Mouse (Mus musculus): Measurements from ENCODE around the gene Tubb4b. TPM values are rescaled to one million over a fixed set of nuclear protein-coding genes. Genes with fewer than 3 reads are reported as not detected.

The Tubb4b gene
- polyA plus RNA-seq (2015; fragmentation: Nextera tagmentation; extraction: Ambion mirVana): 627 and 671 TPM in 2 replicates

- H3K27me3 ChIP-seq (ENCODE audit: insufficient read depth, low read length): no peaks in the 10 kb centered on the region
- H3K36me3 ChIP-seq (ENCODE audit: insufficient read depth, low read length): peaks cover 14% of the 10 kb centered on the region
- peak within 1 kb of the TSS; percentile 90 for H3K9ac ChIP-seq (replicated peaks; ENCODE audit: low read length)
- no peaks in the 10 kb centered on the region for H3K9me3 ChIP-seq (ENCODE audit: low read length)
- ATAC-seq (ENCODE audit: low FRiP score, low TSS enrichment): no peak
- under 1% methylated on average over 17 of the region's 17 CpGs for WGBS
- peak within 1 kb of the TSS; percentile 85 for H3K4me3 ChIP-seq (ENCODE audit: low read length)
- peak within 1 kb of the TSS; percentile 99 for H3K27ac ChIP-seq (ENCODE audit: low read length)
- peaks cover 28% of the 10 kb centered on the region for H3K4me1 ChIP-seq (ENCODE audit: insufficient read depth, low read length)
- peak within 1 kb of the TSS; percentile 78 for H3K4me2 ChIP-seq (replicated peaks; ENCODE audit: low read depth, low read length)
These were observed at the start of gene Tubb4b for GRCm38 (mm10) chr2:25224492-25224765. TSS of gene Tubb4b (minus strand) at chr2:25224702.

GRCm38 (mm10) chr2:25273010-25273409 lies 48.5 kb upstream of the Tubb4b start:
- H3K36me3 ChIP-seq (ENCODE audit: insufficient read depth, low read length): peaks cover 65% of the 10 kb centered on the region
- no peak overlapping the region; the same call in 1 of the 2 replicates for H3K27ac ChIP-seq (ENCODE audit: low read length)
- peaks cover 23% of the 10 kb centered on the region for H3K4me1 ChIP-seq (ENCODE audit: insufficient read depth, low read length)
- no peaks in the 10 kb centered on the region for H3K27me3 ChIP-seq (ENCODE audit: insufficient read depth, low read length)
- 32% methylated on average over 16 of the region's 16 CpGs for WGBS
- ATAC-seq (ENCODE audit: low FRiP score, low TSS enrichment): no peak
- H3K4me2 ChIP-seq (replicated peaks; ENCODE audit: low read depth, low read length): peak overlapping the region; percentile 97
- H3K9ac ChIP-seq (replicated peaks; ENCODE audit: low read length): peak overlapping the region; percentile 92
- no peaks in the 10 kb centered on the region for H3K9me3 ChIP-seq (ENCODE audit: low read length)
- peak overlapping the region; percentile 78 for H3K4me3 ChIP-seq (ENCODE audit: low read length)

- Histone ChIP-seq H3K9me3 (ENCODE audit: low read length) (no peaks in the 10 kb centered on the region), H3K4me1 (ENCODE audit: insufficient read depth, low read length) (peaks cover 23% of the 10 kb centered on the region), H3K27ac (ENCODE audit: low read length) (peak overlapping the region; percentile 64), H3K4me3 (ENCODE audit: low read length) (peak overlapping the region; percentile 78), H3K36me3 (ENCODE audit: insufficient read depth, low read length) (peaks cover 60% of the 10 kb centered on the region), H3K9ac (replicated peaks; ENCODE audit: low read length) (peak overlapping the region; percentile 92), H3K4me2 (replicated peaks; ENCODE audit: low read depth, low read length) (peak overlapping the region; percentile 97), H3K27me3 (ENCODE audit: insufficient read depth, low read length) (no peaks in the 10 kb centered on the region)
- WGBS: under 1% methylated on average over 29 of the region's 29 CpGs
- ATAC-seq (ENCODE audit: low FRiP score, low TSS enrichment): peak; percentile 79
These were observed 48.0 kb upstream of the Tubb4b start for GRCm38 (mm10) chr2:25272515-25272914.

- peak; percentile 96 for ATAC-seq (ENCODE audit: low FRiP score, low TSS enrichment)
- peak within 1 kb of the TSS; percentile 92 for H3K9ac ChIP-seq (replicated peaks; ENCODE audit: low read length)
- H3K4me3 ChIP-seq (ENCODE audit: low read length): peak within 1 kb of the TSS; percentile 78
- H3K4me1 ChIP-seq (ENCODE audit: insufficient read depth, low read length): peaks cover 27% of the 10 kb centered on the region
- WGBS: under 1% methylated on average over 47 of the region's 55 CpGs
- no peaks in the 10 kb centered on the region for H3K9me3 ChIP-seq (ENCODE audit: low read length)
- H3K27me3 ChIP-seq (ENCODE audit: insufficient read depth, low read length): no peaks in the 10 kb centered on the region
- peak within 1 kb of the TSS; percentile 97 for H3K4me2 ChIP-seq (replicated peaks; ENCODE audit: low read depth, low read length)
- H3K36me3 ChIP-seq (ENCODE audit: insufficient read depth, low read length): peaks cover 55% of the 10 kb centered on the region
- H3K27ac ChIP-seq (ENCODE audit: low read length): peak within 1 kb of the TSS; percentile 84
These were observed 47.5 kb upstream of the Tubb4b start, which contains the start of the genes Ssna1 and Anapc2 for GRCm38 (mm10) chr2:25271827-25272511. TSS of gene Ssna1 (minus strand) at chr2:25272438. TSS of gene Anapc2 (plus strand) at chr2:25272478.

- Histone ChIP-seq H3K4me3 (ENCODE audit: low read length) (no peak overlapping the region), H3K9me3 (ENCODE audit: low read length) (no peaks in the 10 kb centered on the region), H3K4me2 (replicated peaks; ENCODE audit: low read depth, low read length) (no peak overlapping the region), H3K27me3 (ENCODE audit: insufficient read depth, low read length) (no peaks in the 10 kb centered on the region), H3K9ac (replicated peaks; ENCODE audit: low read length) (no peak overlapping the region), H3K27ac (ENCODE audit: low read length) (no peak overlapping the region), H3K4me1 (ENCODE audit: insufficient read depth, low read length) (peaks cover 42% of the 10 kb centered on the region), H3K36me3 (ENCODE audit: insufficient read depth, low read length) (peaks cover 22% of the 10 kb centered on the region)
- ATAC-seq (ENCODE audit: low FRiP score, low TSS enrichment): no peak
- WGBS: 69% methylated on average over 4 of the region's 4 CpGs
These were observed 43.3 kb upstream of the Tubb4b start for GRCm38 (mm10) chr2:25267746-25268309.

- H3K4me3 ChIP-seq (ENCODE audit: low read length): no peak overlapping the region
- no peaks in the 10 kb centered on the region for H3K27me3 ChIP-seq (ENCODE audit: insufficient read depth, low read length)
- no peak overlapping the region for H3K9ac ChIP-seq (replicated peaks; ENCODE audit: low read length)
- H3K9me3 ChIP-seq (ENCODE audit: low read length): no peaks in the 10 kb centered on the region
- H3K4me2 ChIP-seq (replicated peaks; ENCODE audit: low read depth, low read length): no peak overlapping the region
- H3K36me3 ChIP-seq (ENCODE audit: insufficient read depth, low read length): peaks cover 22% of the 10 kb centered on the region
- H3K4me1 ChIP-seq (ENCODE audit: insufficient read depth, low read length): peaks cover 42% of the 10 kb centered on the region
- no peak for ATAC-seq (ENCODE audit: low FRiP score, low TSS enrichment)
- no peak overlapping the region for H3K27ac ChIP-seq (ENCODE audit: low read length)
These were observed 42.7 kb upstream of the Tubb4b start for GRCm38 (mm10) chr2:25267241-25267640.

- no peak overlapping the region for H3K27ac ChIP-seq (ENCODE audit: low read length)
- no peak for ATAC-seq (ENCODE audit: low FRiP score, low TSS enrichment)
- 0 out of 2 replicates have a peak overlapping the region, but pooled peaks have one; percentile 33 for H3K9ac ChIP-seq (replicated peaks; ENCODE audit: low read length)
- no peaks in the 10 kb centered on the region for H3K9me3 ChIP-seq (ENCODE audit: low read length)
- peaks cover 42% of the 10 kb centered on the region for H3K4me1 ChIP-seq (ENCODE audit: insufficient read depth, low read length)
- peak overlapping the region; percentile 24 for H3K4me2 ChIP-seq (replicated peaks; ENCODE audit: low read depth, low read length)
- H3K27me3 ChIP-seq (ENCODE audit: insufficient read depth, low read length): no peaks in the 10 kb centered on the region
- peaks cover 22% of the 10 kb centered on the region for H3K36me3 ChIP-seq (ENCODE audit: insufficient read depth, low read length)
- 30% methylated on average over 2 of the region's 2 CpGs for WGBS
- no peak overlapping the region for H3K4me3 ChIP-seq (ENCODE audit: low read length)
These were observed 42.2 kb upstream of the Tubb4b start for GRCm38 (mm10) chr2:25266720-25267119.

- H3K4me2 ChIP-seq (replicated peaks; ENCODE audit: low read depth, low read length): peak overlapping the region; percentile 24
- H3K36me3 ChIP-seq (ENCODE audit: insufficient read depth, low read length): peaks cover 22% of the 10 kb centered on the region
- peak overlapping the region; percentile 1; the same call in 1 of the 2 replicates for H3K4me3 ChIP-seq (ENCODE audit: low read length)
- H3K27me3 ChIP-seq (ENCODE audit: insufficient read depth, low read length): no peaks in the 10 kb centered on the region
- peaks cover 35% of the 10 kb centered on the region for H3K4me1 ChIP-seq (ENCODE audit: insufficient read depth, low read length)
- ATAC-seq (ENCODE audit: low FRiP score, low TSS enrichment): no peak
- 62% methylated on average over 6 of the region's 6 CpGs for WGBS
- H3K9ac ChIP-seq (replicated peaks; ENCODE audit: low read length): peak overlapping the region; percentile 36; the same call in 1 of the 2 replicates
- H3K9me3 ChIP-seq (ENCODE audit: low read length): no peaks in the 10 kb centered on the region
- no peak overlapping the region for H3K27ac ChIP-seq (ENCODE audit: low read length)
These were observed 41.6 kb upstream of the Tubb4b start for GRCm38 (mm10) chr2:25265897-25266656.

GRCm38 (mm10) chr2:25264851-25265250 lies 40.3 kb upstream of the Tubb4b start:
- 55% methylated on average over 3 of the region's 3 CpGs for WGBS
- 0 out of 2 replicates have a peak overlapping the region, but pooled peaks have one; percentile 88 for H3K4me3 ChIP-seq (ENCODE audit: low read length)
- H3K27me3 ChIP-seq (ENCODE audit: insufficient read depth, low read length): no peaks in the 10 kb centered on the region
- no peaks in the 10 kb centered on the region for H3K9me3 ChIP-seq (ENCODE audit: low read length)
- peak overlapping the region; percentile 99; the same call in 1 of the 2 replicates for H3K4me2 ChIP-seq (replicated peaks; ENCODE audit: low read depth, low read length)
- no peak overlapping the region for H3K27ac ChIP-seq (ENCODE audit: low read length)
- no peak overlapping the region for H3K9ac ChIP-seq (replicated peaks; ENCODE audit: low read length)
- no peak for ATAC-seq (ENCODE audit: low FRiP score, low TSS enrichment)
- H3K36me3 ChIP-seq (ENCODE audit: insufficient read depth, low read length): peaks cover 12% of the 10 kb centered on the region
- H3K4me1 ChIP-seq (ENCODE audit: insufficient read depth, low read length): peaks cover 34% of the 10 kb centered on the region
